Comparison of ENCODE assay signal across 20 mouse cellular contexts in genomic region chr14:62584637-62585036, GRCm38 (mm10). TPM values are rescaled to one million over a fixed set of nuclear protein-coding genes. Genes with fewer than 3 reads are reported as not detected.
DNase-seq lines count a peak whose midpoint lies in the region; ATAC-seq and TF ChIP-seq lines count a peak whose summit lies in the region.
"Had no signal": no experiment of that assay in that cellular context is flagged by ENCODE, and none has a peak within 500 bp of the region (broad histone marks: within the 10 kb centered on the region; RNA-seq: fewer than 3 reads in every experiment).

No protein-coding gene starts in this region.

- H3K36me3 ChIP-seq in forebrain, postnatal 0 days (ENCODE audit: insufficient read depth): peaks cover 23% of the 10 kb centered on the region; the same call in 1 of the 2 replicates
- no peaks in the 10 kb centered on the region for H3K36me3 ChIP-seq in midbrain, embryonic 11.5 days (ENCODE audit: control insufficient read depth, insufficient read depth, low read length)
- H3K36me3 ChIP-seq in neural tube, embryonic 15.5 days: peaks cover 10% of the 10 kb centered on the region
- no peaks in the 10 kb centered on the region; the same call in 1 of the 2 replicates for H3K36me3 ChIP-seq in heart, adult 2 months (ENCODE audit: control insufficient read depth, insufficient read depth, low read length)
- H3K36me3 ChIP-seq: heart, embryonic 10.5 days had no signal

- ATAC-seq in forebrain, postnatal 0 days: peak; percentile 54
- ATAC-seq in midbrain, embryonic 11.5 days (ENCODE audit: low FRiP score): peak; percentile 47; the same call in 1 of the 2 replicates
- no peak for ATAC-seq in neural tube, embryonic 15.5 days (ENCODE audit: low FRiP score)
- no peak for ATAC-seq in erythroblast, adult 5-6 weeks (replicated peaks; ENCODE audit: low FRiP score, poor library complexity, severe bottlenecking)
- ATAC-seq: Patski had no signal

- no peak overlapping the region for H3K4me3 ChIP-seq in layer of hippocampus, adult 2 months
- H3K4me3 ChIP-seq in forebrain, postnatal 0 days (ENCODE audit: low read depth, low read length): no peak overlapping the region
- no peak overlapping the region for H3K4me3 ChIP-seq in midbrain, embryonic 11.5 days (ENCODE audit: low read depth, low read length)
- H3K4me3 ChIP-seq in neural tube, embryonic 15.5 days (replicated peaks): no peak overlapping the region
- no peak overlapping the region for H3K4me3 ChIP-seq in heart, adult 2 months
- H3K4me3 ChIP-seq: heart, embryonic 10.5 days had no signal

- TF ChIP-seq CTCF in layer of hippocampus, adult 2 months (conservative IDR thresholded peaks at IDR 0.05): no peak
- TF ChIP-seq CTCF in forebrain, postnatal 0 days (IDR thresholded peaks at IDR 0.05; ENCODE audit: low read depth): no peak
- TF ChIP-seq CTCF in heart, adult 2 months (IDR thresholded peaks at IDR 0.05): no peak

- TF ChIP-seq POLR2A in heart, adult 2 months (IDR thresholded peaks at IDR 0.05; ENCODE audit: insufficient read depth, low read depth, low read length): no peak

- peak overlapping the region; percentile 69 for H3K27ac ChIP-seq in layer of hippocampus, adult 2 months
- H3K27ac ChIP-seq in forebrain, postnatal 0 days (ENCODE audit: low read depth, low read length): peak overlapping the region; percentile 76
- H3K27ac ChIP-seq in midbrain, embryonic 11.5 days (ENCODE audit: low read depth, low read length): peak overlapping the region; percentile 42
- H3K27ac ChIP-seq in neural tube, embryonic 15.5 days (replicated peaks): peak overlapping the region; percentile 79
- H3K27ac ChIP-seq in heart, adult 2 months: no peak overlapping the region
- H3K27ac ChIP-seq: heart, embryonic 10.5 days had no signal

- TF ChIP-seq EP300 in heart, adult 2 months (IDR thresholded peaks at IDR 0.05; ENCODE audit: insufficient read depth, low read depth, low read length): no peak

- H3K79me2 ChIP-seq in heart, adult 2 months (replicated peaks; ENCODE audit: control insufficient read depth, insufficient read depth, low read length): no peaks in the 10 kb centered on the region

- H3K4me1 ChIP-seq in forebrain, postnatal 0 days (ENCODE audit: insufficient read depth): peaks cover 12% of the 10 kb centered on the region; the same call in 1 of the 2 replicates
- peaks cover 39% of the 10 kb centered on the region for H3K4me1 ChIP-seq in midbrain, embryonic 11.5 days (ENCODE audit: control insufficient read depth, insufficient read depth, low read length)
- peaks cover 45% of the 10 kb centered on the region for H3K4me1 ChIP-seq in neural tube, embryonic 15.5 days
- peaks cover 2% of the 10 kb centered on the region; the same call in 1 of the 2 replicates for H3K4me1 ChIP-seq in heart, adult 2 months (ENCODE audit: control insufficient read depth, insufficient read depth, low read length)

- H3K9me3 ChIP-seq in forebrain, postnatal 0 days (ENCODE audit: low read length): no peaks in the 10 kb centered on the region
- H3K9me3 ChIP-seq in midbrain, embryonic 11.5 days (ENCODE audit: control insufficient read depth, low read length): no peaks in the 10 kb centered on the region
- no peaks in the 10 kb centered on the region for H3K9me3 ChIP-seq in neural tube, embryonic 15.5 days (replicated peaks)
- H3K9me3 ChIP-seq: heart, embryonic 10.5 days had no signal

- intact Hi-C loops in heart, adult 2 months (cut with DNase I): no loop called here

- no peak overlapping the region; the same call in 1 of the 2 replicates for H3K9ac ChIP-seq in forebrain, postnatal 0 days
- H3K9ac ChIP-seq in midbrain, embryonic 11.5 days (ENCODE audit: low read length): peak overlapping the region; percentile 21
- H3K9ac ChIP-seq in neural tube, embryonic 15.5 days (replicated peaks): no peak overlapping the region
- H3K9ac ChIP-seq in heart, adult 2 months (ENCODE audit: low read depth, low read length): no peak overlapping the region
- H3K9ac ChIP-seq: lung, embryonic 14.5 days had no signal

- DNase-seq in layer of hippocampus, adult 2 months (ENCODE audit: low spot score in 2 of 2): no peak
- no peak for DNase-seq in layer of hippocampus, adult 8-10 months (ENCODE audit: low spot score in 2 of 2)
- no peak for DNase-seq in forebrain, postnatal 0 days
- DNase-seq in midbrain, embryonic 11.5 days (ENCODE audit: low spot score, missing footprints): no peak
- DNase-seq in heart, adult 2 months: no peak
- DNase-seq in spleen, adult 12 weeks (ENCODE audit: low spot score): no peak
- DNase-seq: cerebellum, adult 8-10 months; gastrocnemius, postnatal 10 days; heart, postnatal 4 days; lung, embryonic 14.5 days; right cerebral cortex, postnatal 14 days had no signal

- H3K27me3 ChIP-seq in forebrain, postnatal 0 days (ENCODE audit: insufficient read depth, low read length): no peaks in the 10 kb centered on the region
- no peaks in the 10 kb centered on the region for H3K27me3 ChIP-seq in midbrain, embryonic 11.5 days (ENCODE audit: control insufficient read depth, insufficient read depth, low read length)
- no peaks in the 10 kb centered on the region for H3K27me3 ChIP-seq in neural tube, embryonic 15.5 days (replicated peaks)
- H3K27me3 ChIP-seq in heart, adult 2 months (ENCODE audit: control insufficient read depth, insufficient read depth, low read length): no peaks in the 10 kb centered on the region

- no peak overlapping the region for H3K4me2 ChIP-seq in forebrain, postnatal 0 days (ENCODE audit: low read depth)
- H3K4me2 ChIP-seq in midbrain, embryonic 11.5 days: no peak overlapping the region
- no peak overlapping the region for H3K4me2 ChIP-seq in neural tube, embryonic 15.5 days
- H3K4me2 ChIP-seq: lung, embryonic 14.5 days had no signal

RNA-seq across cellular contexts. Expression of gene Gm4131, which starts 17.9 kb away (rescaled TPM):
- total RNA-seq in layer of hippocampus, adult 2 months (2021): not detected
- not detected for total RNA-seq in layer of hippocampus, adult 8-10 months (2022)
- total RNA-seq in forebrain, postnatal 0 days (2014; rRNA removed): not detected in 2 replicates
- polyA plus RNA-seq in forebrain, postnatal 0 days (2015; fragmentation: Nextera tagmentation; extraction: Ambion mirVana): 0.22 TPM in 1 of 2 replicates, not detected in the other
- polyA plus RNA-seq in midbrain, embryonic 11.5 days (2014; fragmentation: Nextera tagmentation; extraction: Ambion mirVana): not detected in 2 replicates
- polyA plus RNA-seq in neural tube, embryonic 15.5 days (2015; fragmentation: Nextera tagmentation; extraction: Ambion mirVana): 0.27 TPM in 2 replicates
- total RNA-seq in erythroblast, adult 5-6 weeks (2015; ENCODE audit: low replicate concordance): not detected in 2 replicates
- total RNA-seq in erythroblast, adult 5-6 weeks (2017; ENCODE audit: low replicate concordance): not detected in 2 replicates
- not detected for total RNA-seq in heart, adult 2 months (2021)
- polyA plus RNA-seq in heart, adult 2 months (2012; rRNA removed): not detected in 2 replicates
- total RNA-seq: gastrocnemius, postnatal 10 days; heart, postnatal 4 days; left cerebral cortex, postnatal 25 days; liver, adult 2 months; megakaryocyte, adult 5-6 weeks had no signal
- polyA plus RNA-seq: heart, embryonic 10.5 days; liver, adult 2 months; lung, embryonic 14.5 days; Patski; stomach, embryonic 14.5 days; thymus, postnatal 0 days had no signal

RNA-seq across cellular contexts. Expression of gene Fam124a, which starts 29.1 kb away (rescaled TPM):
- 10 to 100 TPM; 11.5 to 13.1 TPM for total RNA-seq in layer of hippocampus, adult 2 months (2021)
- total RNA-seq in layer of hippocampus, adult 8-10 months (2022): 10 to 100 TPM; 12.8 to 15.6 (median 13.7) TPM
- total RNA-seq in forebrain, postnatal 0 days (2014; rRNA removed): 41.7 and 66.4 TPM in 2 replicates
- polyA plus RNA-seq in forebrain, postnatal 0 days (2015; fragmentation: Nextera tagmentation; extraction: Ambion mirVana): 39.6 and 52.3 TPM in 2 replicates
- 2.6 and 3.4 TPM in 2 replicates for polyA plus RNA-seq in midbrain, embryonic 11.5 days (2014; fragmentation: Nextera tagmentation; extraction: Ambion mirVana)
- polyA plus RNA-seq in neural tube, embryonic 15.5 days (2015; fragmentation: Nextera tagmentation; extraction: Ambion mirVana): 58.4 and 71.2 TPM in 2 replicates
- not detected in 2 replicates for total RNA-seq in erythroblast, adult 5-6 weeks (2015; ENCODE audit: low replicate concordance)
- not detected in 2 replicates for total RNA-seq in erythroblast, adult 5-6 weeks (2017; ENCODE audit: low replicate concordance)
- 1 to 10 TPM; 3.4 TPM for total RNA-seq in heart, adult 2 months (2021)
- polyA plus RNA-seq in heart, adult 2 months (2012; rRNA removed): 5.6 and 7.9 TPM in 2 replicates
- total RNA-seq: megakaryocyte, adult 5-6 weeks had no signal

Comparison
In these comparisons a context has a peak if more than half of its experiments do, and no peak if none do; other contexts are left out.
1. ATAC-seq: peak in forebrain, postnatal 0 days (single experiment) and midbrain, embryonic 11.5 days (single experiment); none in neural tube, embryonic 15.5 days (single experiment) and erythroblast, adult 5-6 weeks (single experiment).
2. RNA of gene Fam124a, which starts 29.1 kb away (total RNA-seq): 41.7 to 66.4 TPM in forebrain, postnatal 0 days, 12.8 to 15.6 TPM in layer of hippocampus, adult 8-10 months, 11.5 to 13.1 TPM in layer of hippocampus, adult 2 months and 3.4 TPM in heart, adult 2 months; not detected in erythroblast, adult 5-6 weeks; every median in the first group is over 4 times any median in the second.